Mouse (Mus musculus) midbrain, embryonic 12.5 days (tissue): Measurements from ENCODE around the gene Celsr1. TPM values are rescaled to one million over a fixed set of nuclear protein-coding genes. Genes with fewer than 3 reads are reported as not detected.

ENCODE experiments used
- ATAC-seq: fragments of 200-750 bp; cut with Nextera tagmentation; 2 replicates; pipeline ENCODE4 v1.8.0; 2017; ENCODE audit warnings: low read depth, moderate TSS enrichment, moderate library complexity; ENCODE audit not compliant: low FRiP score
- H3K27ac ChIP-seq: fragments of 300-500 bp; sonication (generic); replicated peaks from 2 replicates; pipeline ENCODE4 v1.5.1; 2016; ENCODE audit warnings: mild to moderate bottlenecking
- H3K27me3 ChIP-seq: fragments of 300-500 bp; sonication (generic); 2 replicates; pipeline ENCODE4 v1.6.1; 2016; ENCODE audit warnings: mild to moderate bottlenecking
- H3K36me3 ChIP-seq: fragments of 300-500 bp; sonication (generic); 2 replicates; pipeline ENCODE4 v1.6.1; 2016
- H3K4me1 ChIP-seq: fragments of 300-500 bp; sonication (generic); 2 replicates; pipeline ENCODE4 v1.6.1; 2016
- H3K4me2 ChIP-seq: fragments of 300-500 bp; sonication (generic); replicated peaks from 2 replicates; pipeline ENCODE4 v1.6.1; 2016; ENCODE audit warnings: mild to moderate bottlenecking, moderate library complexity
- H3K4me3 ChIP-seq: fragments of 300-500 bp; sonication (generic); 2 replicates; pipeline ENCODE4 v1.5.1; 2016; ENCODE audit warnings: mild to moderate bottlenecking
- H3K9ac ChIP-seq: fragments of 300-500 bp; sonication (generic); replicated peaks from 2 replicates; pipeline ENCODE4 v1.6.1; 2016; ENCODE audit warnings: mild to moderate bottlenecking, moderate library complexity
- H3K9me3 ChIP-seq: fragments of 300-500 bp; sonication (generic); 2 replicates; pipeline ENCODE4 v1.6.1; 2016; ENCODE audit warnings: mild to moderate bottlenecking
- WGBS: fragments of 180-500 bp; shearing (Covaris S2); methylation state at CpG from one replicate; pipeline ENCODE4 v1.1.7; 2016; 5-methylcytosine and 5-hydroxymethylcytosine counted together
- polyA plus RNA-seq: library from polyadenylated mRNA; unstranded; fragments of >200 nt; fragmentation: Nextera tagmentation; extraction: Ambion mirVana; gene quantifications from 2 replicates; pipeline ENCODE4 v1.2.1, GENCODE M21; 2016

Gene Celsr1
- polyA plus RNA-seq, 1 experiment from 2014 or later: 3.4 TPM

- Histone ChIP-seq H3K27me3 (no peaks in the 10 kb centered on the region), H3K36me3 (peaks cover 36% of the 10 kb centered on the region), H3K9ac (no peak overlapping the region), H3K4me2 (no peak overlapping the region), H3K27ac (no peak overlapping the region), H3K4me1 (no peaks in the 10 kb centered on the region), H3K4me3 (no peak overlapping the region), H3K9me3 (no peaks in the 10 kb centered on the region)
- no peak for ATAC-seq
- 78% methylated on average over 12 of the region's 12 CpGs for WGBS
Measured at GRCm38 (mm10) chr15:85928161-85928560, 105.4 kb downstream of the Celsr1 start.

DNA sequence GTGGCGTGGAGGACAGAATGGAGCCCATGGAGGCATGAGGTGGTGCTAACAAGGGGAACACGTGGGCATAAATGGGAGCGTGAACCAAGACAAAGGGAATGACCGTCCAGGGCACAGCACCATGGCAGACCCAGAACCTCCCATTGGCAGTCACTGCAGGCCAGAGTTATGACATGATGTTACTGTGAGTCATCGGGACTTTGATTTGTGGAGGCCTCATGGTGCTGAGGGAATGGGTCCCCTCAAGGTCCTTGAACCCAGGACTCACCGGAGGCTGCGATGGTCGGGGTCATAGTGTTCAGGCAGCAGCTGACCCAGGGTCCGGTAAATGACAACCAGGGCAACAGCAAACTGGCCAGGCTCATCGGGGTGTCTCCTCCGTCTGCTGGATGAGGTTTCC lies 111.7 kb downstream of the Celsr1 start:
- WGBS: 97% methylated on average over 11 of the region's 11 CpGs
- Histone ChIP-seq H3K9me3 (no peaks in the 10 kb centered on the region), H3K4me3 (no peak overlapping the region), H3K27ac (no peak overlapping the region), H3K4me2 (no peak overlapping the region), H3K4me1 (no peaks in the 10 kb centered on the region; the same call in 1 of the 2 replicates), H3K9ac (no peak overlapping the region), H3K36me3 (peaks cover 19% of the 10 kb centered on the region), H3K27me3 (no peaks in the 10 kb centered on the region)
- ATAC-seq: no peak

DNA sequence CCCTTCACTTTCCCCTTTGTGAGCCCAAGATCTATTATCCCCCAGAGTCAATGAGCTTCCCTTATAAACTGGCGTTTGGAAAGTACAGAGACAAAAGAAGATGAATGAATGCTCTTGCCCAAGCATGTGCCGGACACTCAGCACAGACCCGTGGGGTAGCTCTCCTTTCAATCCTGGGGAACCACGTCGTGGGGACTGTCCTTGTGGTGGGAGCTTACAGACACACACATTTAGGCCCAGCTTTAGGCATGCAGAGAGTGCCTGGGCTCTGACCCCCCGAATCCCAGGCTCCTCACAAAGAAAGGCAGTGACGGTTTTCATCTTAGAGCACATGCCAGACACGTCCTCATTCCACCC lies 113.7 kb downstream of the Celsr1 start:
- Histone ChIP-seq H3K9ac (no peak overlapping the region), H3K9me3 (no peaks in the 10 kb centered on the region), H3K4me3 (no peak overlapping the region), H3K36me3 (peaks cover 23% of the 10 kb centered on the region), H3K4me1 (no peaks in the 10 kb centered on the region; the same call in 1 of the 2 replicates), H3K27ac (no peak overlapping the region), H3K4me2 (no peak overlapping the region), H3K27me3 (no peaks in the 10 kb centered on the region)
- 59% methylated on average over 8 of the region's 8 CpGs for WGBS
- ATAC-seq: no peak

GRCm38 (mm10) chr15:85919191-85919891 lies 114.2 kb downstream of the Celsr1 start:
- Histone ChIP-seq H3K4me3 (no peak overlapping the region), H3K27me3 (no peaks in the 10 kb centered on the region), H3K36me3 (peaks cover 23% of the 10 kb centered on the region), H3K27ac (no peak overlapping the region), H3K9me3 (no peaks in the 10 kb centered on the region), H3K4me1 (no peaks in the 10 kb centered on the region; the same call in 1 of the 2 replicates), H3K9ac (no peak overlapping the region), H3K4me2 (no peak overlapping the region)
- WGBS: 60% methylated on average over 8 of the region's 8 CpGs
- no peak for ATAC-seq

DNA sequence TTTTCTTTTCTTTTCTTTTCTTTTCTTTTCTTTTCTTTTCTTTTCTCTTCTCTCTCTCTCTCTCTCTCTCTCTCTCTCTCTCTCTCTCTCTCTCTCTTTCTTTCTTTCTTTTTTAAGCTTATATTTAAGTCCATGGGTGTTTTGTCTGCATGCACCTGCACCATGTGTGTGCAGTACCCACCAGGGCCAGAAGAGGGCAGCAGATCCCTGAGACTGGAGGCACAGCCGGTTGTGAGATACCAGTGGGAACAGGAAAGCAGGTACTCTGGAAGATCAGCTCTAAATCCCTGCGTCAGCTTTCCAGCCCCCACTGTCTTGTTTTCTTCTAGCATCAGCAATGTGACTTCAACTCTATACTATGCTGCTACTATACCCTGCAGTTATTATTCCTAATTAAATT lies 120.0 kb downstream of the Celsr1 start:
- H3K36me3 ChIP-seq: peaks cover 22% of the 10 kb centered on the region
- 24% methylated on average over 2 of the region's 2 CpGs for WGBS
- H3K4me1 ChIP-seq: no peaks in the 10 kb centered on the region

GRCm38 (mm10) chr15:85909931-85910330 lies 123.6 kb downstream of the Celsr1 start:
- 75% methylated on average over 10 of the region's 10 CpGs for WGBS
- H3K9ac ChIP-seq: no peak overlapping the region
- H3K9me3 ChIP-seq: peaks cover 4% of the 10 kb centered on the region; the same call in 1 of the 2 replicates
- no peak overlapping the region for H3K4me3 ChIP-seq
- no peak for ATAC-seq
- H3K36me3 ChIP-seq: 0 out of 2 replicates have a peak, but pooled peaks cover 6% of the 10 kb centered on the region
- H3K4me2 ChIP-seq: no peak overlapping the region
- H3K4me1 ChIP-seq: no peaks in the 10 kb centered on the region
- H3K27ac ChIP-seq: no peak overlapping the region
- H3K27me3 ChIP-seq: no peaks in the 10 kb centered on the region

More for the DNA sequence above, 120.0 kb downstream of the Celsr1 start:
- Histone ChIP-seq H3K9me3 (peaks cover 4% of the 10 kb centered on the region; the same call in 1 of the 2 replicates), H3K27ac (no peak overlapping the region), H3K27me3 (no peaks in the 10 kb centered on the region), H3K4me3 (no peak overlapping the region), H3K4me2 (no peak overlapping the region), H3K9ac (no peak overlapping the region)
- no peak for ATAC-seq

DNA sequence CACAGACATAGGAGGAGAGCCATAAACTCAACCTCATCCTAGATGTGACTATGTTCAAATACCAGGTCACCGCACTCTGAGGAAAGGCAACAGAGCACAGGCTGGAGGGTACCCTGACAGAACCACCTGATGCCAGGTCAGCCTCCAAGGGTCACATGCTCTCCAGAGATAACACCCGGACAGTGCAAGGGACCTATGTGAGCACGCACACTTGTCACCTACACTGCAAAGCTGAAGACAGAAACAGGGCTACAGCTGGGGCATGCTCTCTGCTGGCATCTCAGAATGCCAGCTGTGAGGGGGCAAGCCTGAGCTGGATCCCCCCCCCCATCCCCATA lies 124.1 kb downstream of the Celsr1 start:
- Histone ChIP-seq H3K36me3 (0 out of 2 replicates have a peak, but pooled peaks cover 6% of the 10 kb centered on the region), H3K9me3 (peaks cover 4% of the 10 kb centered on the region; the same call in 1 of the 2 replicates), H3K4me3 (no peak overlapping the region), H3K9ac (no peak overlapping the region), H3K4me1 (no peaks in the 10 kb centered on the region), H3K27ac (no peak overlapping the region), H3K4me2 (no peak overlapping the region), H3K27me3 (no peaks in the 10 kb centered on the region)
- no peak for ATAC-seq
- 98% methylated on average over 3 of the region's 3 CpGs for WGBS

GRCm38 (mm10) chr15:85908660-85909491 lies 124.7 kb downstream of the Celsr1 start:
- 93% methylated on average over 7 of the region's 7 CpGs for WGBS
- no peak overlapping the region for H3K9ac ChIP-seq
- H3K27me3 ChIP-seq: no peaks in the 10 kb centered on the region
- no peak overlapping the region for H3K27ac ChIP-seq
- ATAC-seq: no peak
- 0 out of 2 replicates have a peak, but pooled peaks cover 6% of the 10 kb centered on the region for H3K36me3 ChIP-seq
- H3K4me2 ChIP-seq: no peak overlapping the region
- H3K4me3 ChIP-seq: no peak overlapping the region
- no peaks in the 10 kb centered on the region for H3K4me1 ChIP-seq
- peaks cover 3% of the 10 kb centered on the region; the same call in 1 of the 2 replicates for H3K9me3 ChIP-seq

DNA sequence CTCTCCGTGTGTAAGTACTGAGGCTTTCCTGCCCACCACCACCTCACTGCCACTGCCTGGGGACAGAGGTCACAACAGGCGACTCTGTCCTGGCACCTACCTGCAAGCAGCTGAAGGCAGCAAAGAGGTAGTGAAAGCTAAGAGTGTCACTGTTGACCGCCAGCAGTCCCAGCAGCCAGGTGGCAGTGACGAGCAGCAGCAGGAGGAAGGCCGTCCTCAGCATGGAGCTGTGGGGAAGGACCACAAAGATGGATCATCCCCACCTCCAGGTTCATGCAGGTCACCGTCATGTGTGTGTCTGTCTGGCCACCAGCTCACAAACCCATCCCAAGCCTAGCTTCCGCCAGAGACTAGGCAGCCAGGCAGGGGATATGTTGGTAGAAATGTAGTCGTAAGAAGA lies 129.8 kb downstream of the Celsr1 start:
- 74% methylated on average over 8 of the region's 8 CpGs for WGBS
- Histone ChIP-seq H3K27ac (no peak overlapping the region), H3K27me3 (no peaks in the 10 kb centered on the region), H3K9me3 (no peaks in the 10 kb centered on the region), H3K36me3 (peaks cover 27% of the 10 kb centered on the region), H3K4me1 (peaks cover 6% of the 10 kb centered on the region; the same call in 1 of the 2 replicates), H3K4me2 (no peak overlapping the region), H3K9ac (no peak overlapping the region), H3K4me3 (no peak overlapping the region)
- no peak for ATAC-seq

DNA sequence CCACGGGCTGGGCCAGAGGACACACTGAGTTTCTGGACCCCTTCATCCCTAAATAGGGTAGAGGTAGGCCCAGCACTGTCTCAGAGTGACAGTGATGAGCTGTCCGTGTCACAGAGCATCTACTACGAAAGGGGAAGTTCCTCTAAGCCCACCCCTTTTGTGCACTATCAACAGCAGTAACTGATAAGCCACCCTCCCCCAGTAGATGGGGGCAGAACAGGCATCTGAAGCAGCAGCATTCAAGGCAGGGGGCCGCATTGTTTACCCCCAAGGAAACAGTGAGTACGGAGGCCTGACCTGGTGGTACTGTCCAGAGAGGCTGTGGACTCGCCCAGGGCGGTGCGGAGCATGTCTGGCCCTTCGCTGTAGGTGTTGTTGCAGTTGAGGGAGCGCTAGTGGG lies 131.1 kb downstream of the Celsr1 start:
- 82% methylated on average over 10 of the region's 10 CpGs for WGBS
- Histone ChIP-seq H3K27ac (no peak overlapping the region), H3K36me3 (peaks cover 35% of the 10 kb centered on the region), H3K4me1 (peaks cover 6% of the 10 kb centered on the region; the same call in 1 of the 2 replicates), H3K4me2 (no peak overlapping the region), H3K4me3 (no peak overlapping the region), H3K9ac (no peak overlapping the region), H3K9me3 (no peaks in the 10 kb centered on the region), H3K27me3 (no peaks in the 10 kb centered on the region)
- ATAC-seq: no peak

- H3K9me3 ChIP-seq: no peaks in the 10 kb centered on the region
- no peak overlapping the region for H3K27ac ChIP-seq
- H3K27me3 ChIP-seq: no peaks in the 10 kb centered on the region
- H3K9ac ChIP-seq: no peak overlapping the region
- H3K4me3 ChIP-seq: no peak overlapping the region
- ATAC-seq: no peak
- peaks cover 52% of the 10 kb centered on the region for H3K36me3 ChIP-seq
- peaks cover 6% of the 10 kb centered on the region; the same call in 1 of the 2 replicates for H3K4me1 ChIP-seq
- H3K4me2 ChIP-seq: no peak overlapping the region
- 87% methylated on average over 12 of the region's 12 CpGs for WGBS
Measured at GRCm38 (mm10) chr15:85900801-85901200, 132.8 kb downstream of the Celsr1 start.

- H3K9me3 ChIP-seq: no peaks in the 10 kb centered on the region
- no peak overlapping the region for H3K9ac ChIP-seq
- ATAC-seq: no peak
- whole genome bisulfite sequencing: 92% methylated on average over 8 of the region's 8 CpGs
- no peak overlapping the region for H3K27ac ChIP-seq
- H3K4me3 ChIP-seq: no peak overlapping the region
- H3K27me3 ChIP-seq: no peaks in the 10 kb centered on the region
- no peak overlapping the region for H3K4me2 ChIP-seq
- H3K4me1 ChIP-seq: peaks cover 6% of the 10 kb centered on the region; the same call in 1 of the 2 replicates
- peaks cover 57% of the 10 kb centered on the region for H3K36me3 ChIP-seq
Measured at GRCm38 (mm10) chr15:85900318-85900717, 133.3 kb downstream of the Celsr1 start.
